Mouse (Mus musculus) liver, embryonic 14.5 days (tissue): ENCODE measurements around the gene Dnajb8.

Source experiments
- CTCF ChIP-seq: IDR thresholded peaks from 2 replicates; pipeline ENCODE4 v1.5.1; 2016; ENCODE audit warnings: antibody characterized with exemption, low read depth, control low read depth
- EP300 ChIP-seq: IDR thresholded peaks from 2 replicates; pipeline ENCODE4 v1.6.1; 2016; ENCODE audit warnings: antibody characterized with exemption, low read depth

DNA sequence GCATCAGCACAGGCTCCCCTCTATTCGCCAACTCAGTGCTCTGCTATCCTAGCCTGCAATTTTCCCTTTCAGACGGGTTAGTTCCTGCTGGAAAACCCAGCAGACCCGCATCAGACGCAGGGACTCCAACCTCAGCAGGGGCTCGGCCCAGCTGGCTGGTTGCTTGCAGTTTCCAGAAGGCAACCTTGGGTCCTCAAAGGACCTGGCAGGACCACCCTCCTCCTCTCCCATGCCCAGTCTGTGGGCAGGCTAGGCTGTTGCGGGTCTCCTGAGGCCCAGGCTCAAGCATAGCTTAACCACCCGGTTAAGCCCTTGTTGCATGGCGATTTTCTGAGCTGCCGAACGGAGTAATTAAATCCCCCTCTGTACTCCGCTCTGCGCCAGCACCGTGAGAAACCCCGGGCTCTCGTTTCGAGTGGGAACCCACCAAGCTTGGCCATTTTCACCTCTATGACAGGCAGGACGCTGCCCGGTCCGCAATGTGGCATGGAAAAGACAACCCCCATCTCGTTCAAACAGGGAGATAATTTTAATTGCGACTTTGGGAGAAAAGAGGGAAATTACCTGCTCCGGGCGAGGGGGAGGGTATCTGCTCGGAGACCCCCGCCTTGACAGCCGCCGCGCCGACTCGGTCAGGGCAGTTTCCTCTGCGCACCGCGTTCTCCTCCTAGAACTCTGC, 25.9 kb upstream of the Dnajb8 start:
- TF ChIP-seq EP300 (no peak), CTCF (no peak)
